Mouse (Mus musculus): Measurements from ENCODE around the gene 1700030K09Rik. TPM values are rescaled to one million over a fixed set of nuclear protein-coding genes. Genes with fewer than 3 reads are reported as not detected.

The 1700030K09Rik gene
- total RNA-seq, 2 experiments from 2014 or later, result 0.38 to 0.60 TPM

DNA sequence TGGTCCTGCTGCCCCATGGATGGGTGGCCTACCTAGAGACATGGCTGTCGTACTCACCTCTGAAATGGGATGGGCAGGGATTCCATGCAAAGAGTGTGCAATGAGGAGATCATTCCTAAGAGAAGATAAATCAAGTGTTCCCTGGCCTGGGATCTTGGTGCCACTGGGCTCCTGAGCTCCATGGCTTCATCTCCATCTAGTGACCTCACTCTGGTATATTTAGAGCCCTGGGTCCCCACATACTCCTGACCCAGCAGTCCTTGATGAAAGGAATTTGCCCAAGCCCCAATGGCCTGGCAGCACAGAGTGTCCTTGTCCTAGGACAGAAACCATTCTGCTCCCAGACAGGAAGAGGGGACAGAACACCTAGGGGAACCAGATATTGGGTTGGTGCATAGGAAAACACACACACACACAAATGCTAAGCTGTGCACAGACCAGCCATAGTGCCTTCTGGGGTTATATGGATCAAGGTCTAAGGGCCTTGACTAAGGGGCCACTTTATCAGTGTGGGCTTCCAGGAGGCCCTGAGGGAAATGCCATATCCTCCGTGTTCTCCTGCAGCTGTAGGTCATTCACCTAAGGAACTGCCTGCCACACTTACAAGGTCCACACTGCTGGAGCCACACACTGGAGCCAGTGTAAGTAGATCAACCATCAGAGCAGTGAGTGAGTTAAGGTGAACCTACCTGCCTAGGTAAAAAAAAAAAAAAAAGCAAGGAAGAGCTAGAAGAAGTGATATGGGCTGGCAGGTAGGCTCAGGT, 56.0 kb downstream of the 1700030K09Rik start:
- ATAC-seq (replicated peaks; ENCODE audit: low FRiP score, poor library complexity, severe bottlenecking), result no peak

- ATAC-seq (replicated peaks; ENCODE audit: low FRiP score, poor library complexity, severe bottlenecking), result no peak
These were observed 56.8 kb downstream of the 1700030K09Rik start for GRCm38 (mm10) chr8:72500521-72500931.

DNA sequence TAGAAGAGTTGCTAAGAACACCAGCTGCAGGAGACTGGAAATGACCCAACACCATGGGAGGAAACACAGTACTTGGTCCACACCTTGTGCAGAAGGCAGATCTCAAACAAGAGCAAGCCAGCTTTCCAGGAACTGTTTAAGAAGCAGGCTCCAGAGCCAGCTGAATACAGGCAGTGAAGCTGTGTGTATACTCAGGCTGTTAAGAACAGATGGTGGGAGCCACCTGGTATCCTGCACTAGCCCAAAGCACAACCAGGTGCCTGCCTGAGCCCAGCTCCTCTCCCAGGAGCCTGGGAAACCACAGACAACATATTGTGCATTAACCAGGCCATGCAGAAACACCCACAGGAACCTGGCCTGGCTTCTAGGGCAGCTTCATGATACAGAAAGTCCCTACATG, 60.5 kb downstream of the 1700030K09Rik start:
- ATAC-seq (replicated peaks; ENCODE audit: low FRiP score, poor library complexity, severe bottlenecking), result no peak

DNA sequence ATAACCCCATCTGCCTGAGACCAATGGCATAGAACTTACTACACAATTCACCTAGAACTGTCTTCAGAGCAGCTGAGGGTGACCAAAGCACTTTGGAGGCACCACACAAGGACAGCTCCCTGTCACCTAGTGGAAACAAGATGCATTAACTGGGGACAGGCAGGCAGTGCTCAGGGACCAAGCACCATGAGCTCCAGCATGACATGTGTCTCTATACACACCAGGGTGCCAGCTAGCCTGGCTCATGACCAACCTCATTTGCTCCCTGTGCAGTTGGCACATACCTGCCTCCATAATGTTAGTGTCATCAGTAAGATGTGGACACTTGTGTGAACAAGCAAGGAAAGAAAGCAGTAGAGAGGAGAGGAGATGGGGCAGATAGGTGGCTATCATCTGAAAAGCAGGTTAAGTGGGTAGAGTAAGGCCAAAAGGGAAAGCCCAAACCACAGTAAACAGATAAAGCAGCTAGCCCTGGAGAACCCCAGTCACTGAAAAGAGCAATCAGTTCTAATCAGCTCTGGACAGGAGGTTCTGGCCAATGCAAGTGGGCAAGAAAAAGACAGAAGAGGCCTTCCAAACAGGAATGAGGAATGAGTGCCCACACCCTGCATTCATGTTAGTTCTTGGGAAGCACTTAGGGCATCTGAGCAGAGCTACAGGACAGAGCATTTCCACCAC, 61.1 kb downstream of the 1700030K09Rik start:
- no peak for ATAC-seq (replicated peaks; ENCODE audit: low FRiP score, poor library complexity, severe bottlenecking)

- no peak for ATAC-seq (replicated peaks; ENCODE audit: low FRiP score, poor library complexity, severe bottlenecking)
These were observed 63.8 kb downstream of the 1700030K09Rik start for GRCm38 (mm10) chr8:72507505-72507904.

Other genes with a start within 250 kb of the 1700030K09Rik start
- gene Cib3, start 231.0 kb upstream of the 1700030K09Rik start, total RNA-seq (2015; ENCODE audit: low replicate concordance), result 1.7 TPM in 1 of 2 replicates, not detected in the other
- gene Cib3, start 231.0 kb upstream of the 1700030K09Rik start, total RNA-seq (2017; ENCODE audit: low replicate concordance), result 1.8 and 5.4 TPM in 2 replicates
- not detected in 2 replicates for gene Gm11034, start 230.2 kb upstream of the 1700030K09Rik start, total RNA-seq (2015; ENCODE audit: low replicate concordance)
- not detected in 2 replicates for gene Gm11034, start 230.2 kb upstream of the 1700030K09Rik start, total RNA-seq (2017; ENCODE audit: low replicate concordance)
- gene Fam32a, start 224.2 kb upstream of the 1700030K09Rik start, total RNA-seq (2015; ENCODE audit: low replicate concordance), result 31.1 and 32.9 TPM in 2 replicates
- gene Fam32a, start 224.2 kb upstream of the 1700030K09Rik start, total RNA-seq (2017; ENCODE audit: low replicate concordance), result 30.3 and 36.4 TPM in 2 replicates
- gene Ap1m1, start 203.9 kb upstream of the 1700030K09Rik start, total RNA-seq (2015; ENCODE audit: low replicate concordance), result 36.9 and 46.8 TPM in 2 replicates
- 15.7 and 22.7 TPM in 2 replicates for gene Ap1m1, start 203.9 kb upstream of the 1700030K09Rik start, total RNA-seq (2017; ENCODE audit: low replicate concordance)
- 22.9 and 31.8 TPM in 2 replicates for gene Gm10282, start 138.6 kb upstream of the 1700030K09Rik start, total RNA-seq (2015; ENCODE audit: low replicate concordance)
- gene Gm10282, start 138.6 kb upstream of the 1700030K09Rik start, total RNA-seq (2017; ENCODE audit: low replicate concordance), result 14.9 and 39.9 TPM in 2 replicates
- 8.1 and 11.7 TPM in 2 replicates for gene Klf2, start 124.8 kb upstream of the 1700030K09Rik start, total RNA-seq (2015; ENCODE audit: low replicate concordance)
- 3.4 and 4.6 TPM in 2 replicates for gene Klf2, start 124.8 kb upstream of the 1700030K09Rik start, total RNA-seq (2017; ENCODE audit: low replicate concordance)
- 59.4 and 72.1 TPM in 2 replicates for gene Eps15l1, start 22.4 kb upstream of the 1700030K09Rik start, total RNA-seq (2015; ENCODE audit: low replicate concordance)
- gene Eps15l1, start 22.4 kb upstream of the 1700030K09Rik start, total RNA-seq (2017; ENCODE audit: low replicate concordance), result 51.5 and 52.3 TPM in 2 replicates
- not detected in 2 replicates for gene Calr3, start within 50 bp of the 1700030K09Rik start, total RNA-seq (2015; ENCODE audit: low replicate concordance)
- gene Calr3, start within 50 bp of the 1700030K09Rik start, total RNA-seq (2017; ENCODE audit: low replicate concordance), result 0.77 TPM in 1 of 2 replicates, not detected in the other
- 25.7 and 29.0 TPM in 2 replicates for gene Cherp, start 31.3 kb downstream of the 1700030K09Rik start, total RNA-seq (2015; ENCODE audit: low replicate concordance)
- gene Cherp, start 31.3 kb downstream of the 1700030K09Rik start, total RNA-seq (2017; ENCODE audit: low replicate concordance), result 6.0 and 7.7 TPM in 2 replicates
- gene Slc35e1, start 48.7 kb downstream of the 1700030K09Rik start, total RNA-seq (2015; ENCODE audit: low replicate concordance), result 11.3 and 11.9 TPM in 2 replicates
- 18.8 and 21.6 TPM in 2 replicates for gene Slc35e1, start 48.7 kb downstream of the 1700030K09Rik start, total RNA-seq (2017; ENCODE audit: low replicate concordance)
- 4.2 and 4.8 TPM in 2 replicates for gene Med26, start 104.4 kb downstream of the 1700030K09Rik start, total RNA-seq (2015; ENCODE audit: low replicate concordance)
- 3.2 and 3.8 TPM in 2 replicates for gene Med26, start 104.4 kb downstream of the 1700030K09Rik start, total RNA-seq (2017; ENCODE audit: low replicate concordance)
- 15.9 and 46.7 TPM in 2 replicates for gene Smim7, start 127.2 kb downstream of the 1700030K09Rik start, total RNA-seq (2015; ENCODE audit: low replicate concordance)
- 21.3 and 22.9 TPM in 2 replicates for gene Smim7, start 127.2 kb downstream of the 1700030K09Rik start, total RNA-seq (2017; ENCODE audit: low replicate concordance)
- 1.7 and 2.1 TPM in 2 replicates for gene Tmem38a, start 128.2 kb downstream of the 1700030K09Rik start, total RNA-seq (2015; ENCODE audit: low replicate concordance)
- gene Tmem38a, start 128.2 kb downstream of the 1700030K09Rik start, total RNA-seq (2017; ENCODE audit: low replicate concordance), result 2.2 TPM in 1 of 2 replicates, not detected in the other
- gene Nwd1, start 202.8 kb downstream of the 1700030K09Rik start, total RNA-seq (2015; ENCODE audit: low replicate concordance), result 0.58 and 0.84 TPM in 2 replicates
- gene Nwd1, start 202.8 kb downstream of the 1700030K09Rik start, total RNA-seq (2017; ENCODE audit: low replicate concordance), result 0.14 and 1.3 TPM in 2 replicates